Mouse (Mus musculus) liver, adult (tissue): ENCODE results near the gene Nedd4.
A peak's percentile ranks its signal among the peaks of the same experiment; 100 is the strongest.

Experiments
- GATA4 ChIP-seq: IDR thresholded peaks from 2 replicates; pipeline ENCODE4 v1.6.1; 2014; ENCODE audit warnings: mild to moderate bottlenecking, low read length; ENCODE audit not compliant: insufficient replicate concordance

Nedd4 gene

GRCm38 (mm10) chr9:72661895-72662661 is at the start of gene Nedd4:
Gene Nedd4 (plus strand): TSS chr9:72662346.
- TF ChIP-seq GATA4: no peak

GRCm38 (mm10) chr9:72613884-72614283 is 48.3 kb upstream of the Nedd4 start:
- TF ChIP-seq GATA4: no peak

DNA sequence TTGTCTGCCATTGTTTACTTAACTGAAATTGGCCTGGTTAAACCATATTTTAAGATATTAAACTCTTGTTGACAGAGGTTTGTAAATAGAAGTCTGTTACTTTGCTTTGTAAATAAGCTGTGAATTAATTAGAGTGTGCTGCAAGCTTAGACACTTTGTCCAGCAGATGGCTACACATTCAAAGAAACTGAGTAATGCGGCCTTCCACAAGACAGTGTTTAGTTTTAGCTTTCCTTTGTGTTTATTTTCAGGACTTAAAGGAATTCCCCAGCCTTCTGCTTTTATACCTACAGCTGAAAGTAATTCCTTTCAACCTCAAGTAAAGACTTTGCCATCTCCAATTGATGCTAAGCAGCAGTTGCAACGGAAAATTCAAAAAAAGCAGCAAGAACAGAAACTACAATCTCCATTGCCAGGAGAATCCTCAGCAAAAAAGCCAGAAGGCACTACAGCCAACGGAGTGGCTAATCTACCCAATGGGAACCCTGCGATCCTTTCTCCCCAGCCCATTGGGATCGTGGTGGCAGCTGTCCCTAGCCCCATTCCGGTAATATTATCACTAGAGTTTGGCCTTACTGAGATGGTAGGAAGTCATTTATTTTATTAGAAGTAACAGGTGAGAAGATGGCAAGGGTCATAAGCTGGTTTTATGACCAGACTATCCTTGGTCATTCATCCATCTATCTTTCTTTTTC is 47.2 kb upstream of the Nedd4 start:
- no peak for TF ChIP-seq GATA4

DNA sequence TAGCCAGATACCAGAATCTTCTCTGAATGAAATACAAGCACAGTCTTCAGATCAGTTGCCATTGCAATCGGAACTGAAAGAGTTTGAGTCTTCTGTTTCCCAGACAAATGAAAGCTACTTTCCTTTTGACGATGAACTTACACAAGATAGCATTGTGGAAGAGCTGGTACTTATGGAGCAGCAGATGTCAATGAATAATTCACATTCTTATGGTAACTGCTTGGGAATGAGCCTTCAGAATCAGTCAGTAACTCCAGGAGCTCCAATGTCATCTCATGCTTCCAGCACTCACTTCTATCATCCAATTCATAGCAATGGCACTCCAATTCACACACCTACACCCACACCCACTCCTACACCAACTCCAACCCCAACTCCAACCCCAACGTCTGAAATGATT is 44.1 kb upstream of the Nedd4 start:
- no peak for TF ChIP-seq GATA4

DNA sequence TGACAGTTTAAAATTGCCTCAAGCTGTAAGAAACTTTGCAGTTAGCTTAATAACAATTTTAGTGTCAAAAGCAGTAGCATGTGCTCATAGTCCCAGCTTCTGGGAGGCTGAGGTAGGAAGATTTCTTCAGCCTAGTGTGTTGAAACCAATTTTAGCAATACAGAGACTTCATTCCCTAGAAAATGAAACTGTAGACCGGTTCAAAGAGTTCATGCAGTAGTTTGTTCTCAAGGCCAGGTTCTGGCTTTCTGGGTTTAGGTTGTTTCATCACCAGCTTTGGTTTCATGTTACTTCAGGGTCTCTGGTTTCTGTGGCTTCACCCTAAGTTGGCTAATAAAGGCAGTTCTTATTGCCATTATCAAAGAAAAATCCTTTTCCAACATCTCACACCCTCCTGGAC is 38.5 kb upstream of the Nedd4 start:
- no peak for TF ChIP-seq GATA4

DNA sequence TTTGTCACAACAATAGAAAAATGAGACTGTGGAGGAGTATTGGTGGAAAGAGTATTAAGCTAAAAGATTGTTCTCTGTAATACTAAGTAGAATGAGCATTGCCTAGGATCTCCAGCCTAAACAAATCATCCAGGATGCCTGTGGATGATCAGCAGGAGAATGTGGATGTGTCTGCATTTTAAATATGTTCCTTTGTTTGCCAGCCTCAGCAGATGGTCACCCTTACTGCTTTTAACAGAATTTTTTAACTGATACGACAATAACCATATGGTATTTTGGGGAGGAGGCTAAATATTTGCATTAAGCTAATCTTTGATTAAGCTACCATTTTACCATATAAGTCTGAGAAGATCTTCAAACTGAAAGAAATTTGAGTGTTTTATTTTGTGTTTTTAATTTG is 34.5 kb upstream of the Nedd4 start:
- no peak for TF ChIP-seq GATA4

DNA sequence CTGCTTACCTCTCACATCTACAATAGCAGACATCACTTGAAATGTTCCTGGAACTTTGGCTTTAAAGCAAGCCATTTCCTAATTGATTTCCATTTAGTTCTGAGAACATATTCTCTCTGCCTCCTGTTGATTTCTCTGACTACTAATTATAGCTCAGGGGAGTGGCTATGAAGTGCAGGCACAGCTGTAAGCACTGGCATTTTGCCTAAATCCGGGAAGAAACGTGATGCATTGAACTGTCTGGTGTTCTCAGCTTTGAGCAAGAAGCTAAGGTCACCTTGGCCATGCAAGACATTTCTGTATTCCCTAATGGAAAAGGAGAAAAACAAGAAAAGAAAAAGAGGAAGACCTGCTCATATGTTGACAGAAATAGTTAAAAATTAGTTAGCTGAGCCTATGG is 33.6 kb upstream of the Nedd4 start:
- no peak for TF ChIP-seq GATA4

DNA sequence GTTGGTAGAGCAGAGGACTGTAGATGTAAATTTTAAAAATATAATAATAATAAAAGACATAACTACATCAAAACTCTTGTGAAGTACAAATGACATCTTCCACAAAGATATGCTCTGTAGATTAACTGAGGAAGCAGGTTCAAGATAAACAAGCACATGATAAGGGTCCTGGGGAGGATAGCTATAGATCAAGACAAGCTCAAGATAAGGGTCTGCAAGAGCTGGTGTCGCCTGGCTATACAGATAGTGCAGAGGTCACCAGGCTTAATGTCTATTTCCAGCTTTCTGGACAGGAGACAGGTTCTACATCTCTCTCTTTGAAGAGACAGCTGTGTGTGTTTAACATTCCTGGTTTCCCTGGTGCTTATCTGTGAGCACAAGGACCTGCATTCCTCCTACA is 29.9 kb upstream of the Nedd4 start:
- TF ChIP-seq GATA4: no peak

DNA sequence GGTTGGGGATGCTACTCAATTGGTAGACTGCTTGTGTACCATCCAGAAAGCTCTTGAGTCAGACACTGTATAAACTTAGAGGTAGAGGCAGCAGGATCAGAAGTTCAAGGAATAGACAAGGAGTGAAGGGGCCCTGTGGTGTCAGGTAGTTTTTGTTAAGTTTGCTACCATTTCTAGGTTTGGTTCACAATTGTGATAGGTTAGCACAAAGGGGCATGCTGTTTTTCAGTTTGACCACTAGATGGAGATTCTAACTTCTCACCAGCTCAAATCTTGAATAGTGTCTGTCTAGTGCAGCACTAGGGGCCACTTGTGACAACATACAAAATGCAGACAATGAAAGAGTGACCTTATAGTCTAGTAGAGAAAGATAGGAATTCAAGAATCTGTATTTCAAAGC is 27.0 kb upstream of the Nedd4 start:
- no peak for TF ChIP-seq GATA4

- TF ChIP-seq GATA4: no peak
These were observed 25.6 kb upstream of the Nedd4 start for GRCm38 (mm10) chr9:72636547-72636946.

GRCm38 (mm10) chr9:72637243-72637642 is 24.9 kb upstream of the Nedd4 start:
- TF ChIP-seq GATA4: no peak

DNA sequence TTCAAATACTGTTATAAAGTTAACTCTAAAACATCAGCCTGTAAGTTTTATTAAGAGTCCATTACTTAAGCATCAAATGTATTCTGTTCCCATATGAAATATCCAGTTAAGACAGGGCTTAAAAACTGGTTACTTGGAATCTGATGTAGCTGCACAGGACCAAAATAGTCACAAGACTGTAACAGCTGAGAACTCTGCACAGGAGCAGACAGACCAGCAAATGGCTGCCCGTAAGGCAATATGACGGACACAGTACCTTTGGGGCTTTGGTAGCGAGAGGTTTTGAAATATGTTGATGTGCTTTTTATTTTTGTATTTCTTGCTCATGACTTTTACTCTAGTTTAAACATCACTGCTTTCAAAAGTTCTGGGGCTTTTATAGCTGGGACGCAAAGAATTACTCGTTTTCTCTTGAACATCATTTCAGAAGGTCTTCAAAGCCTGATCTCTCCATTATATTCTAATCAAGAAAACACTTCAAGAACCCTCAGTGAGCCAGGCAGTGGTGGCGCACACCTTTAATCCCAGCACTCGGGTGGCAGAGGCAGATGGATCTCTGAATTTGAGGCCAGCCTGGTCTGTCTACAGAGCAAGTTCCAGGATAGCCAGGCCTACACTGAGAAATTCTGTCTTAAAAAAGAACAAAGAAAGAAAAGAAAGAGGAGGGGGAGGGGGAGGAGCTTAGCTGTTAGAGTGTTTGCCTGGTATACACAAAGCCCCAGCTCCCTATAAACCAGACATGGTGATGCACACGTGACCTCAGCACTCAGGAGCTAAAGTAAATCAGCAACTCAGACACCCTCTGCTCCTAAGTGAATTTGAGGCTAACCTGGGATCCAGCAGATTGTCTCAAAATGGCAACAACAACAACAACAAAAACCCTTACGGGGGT is 22.9 kb upstream of the Nedd4 start:
- TF ChIP-seq GATA4: no peak

GRCm38 (mm10) chr9:72639843-72640621 is 22.1 kb upstream of the Nedd4 start:
- TF ChIP-seq GATA4: peak; percentile 69; the same call in 1 of the 2 replicates

DNA sequence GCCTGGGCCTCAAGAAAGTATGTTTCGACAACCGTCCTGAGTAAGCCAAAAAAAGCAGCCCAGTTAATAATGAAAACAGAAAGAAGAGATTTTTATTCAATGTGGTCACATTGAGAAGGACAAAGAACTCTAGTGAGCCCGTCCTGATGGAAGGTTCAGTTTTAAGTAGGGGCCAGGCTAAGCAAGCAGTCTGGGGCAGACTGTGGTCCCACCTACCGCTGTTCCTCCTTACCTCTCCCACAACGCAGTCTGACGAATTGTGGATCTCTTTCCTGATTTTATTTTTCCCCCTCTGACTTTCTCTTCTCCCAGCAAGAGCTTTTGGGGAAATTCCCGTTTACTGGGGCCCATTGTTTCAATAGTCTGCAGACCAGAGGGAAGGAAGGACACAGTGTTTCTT is 21.5 kb upstream of the Nedd4 start:
- TF ChIP-seq GATA4: no peak
